Mouse (Mus musculus) intestine, postnatal 0 days (tissue): Measurements from ENCODE around the gene Slc25a36. TPM values are rescaled to one million over a fixed set of nuclear protein-coding genes. Genes with fewer than 3 reads are reported as not detected.

Experiments used
- ATAC-seq: fragments of 200-750 bp; cut with Nextera tagmentation; 2 replicates; pipeline ENCODE4 v1.8.0; 2017; ENCODE audit warnings: mild to moderate bottlenecking, moderate TSS enrichment, moderate library complexity
- H3K27ac ChIP-seq: fragments of 300-500 bp; sonication (generic); 2 replicates; pipeline ENCODE4 v1.5.1; 2014; ENCODE audit warnings: mild to moderate bottlenecking, low read depth, low read length, moderate library complexity
- H3K27me3 ChIP-seq: fragments of 300-500 bp; sonication (generic); replicated peaks from 2 replicates; pipeline ENCODE4 v1.6.1; 2014; ENCODE audit warnings: low read length, mixed read lengths; ENCODE audit not compliant: control insufficient read depth, insufficient read depth
- H3K36me3 ChIP-seq: fragments of 300-500 bp; sonication (generic); 2 replicates; pipeline ENCODE4 v1.6.1; 2014; ENCODE audit warnings: mild to moderate bottlenecking, moderate library complexity; ENCODE audit not compliant: control insufficient read depth, insufficient read depth
- H3K4me1 ChIP-seq: fragments of 300-500 bp; sonication (generic); replicated peaks from 2 replicates; pipeline ENCODE4 v1.6.1; 2014; ENCODE audit warnings: antibody characterized with exemption, low read length, mixed read lengths; ENCODE audit not compliant: control insufficient read depth, insufficient read depth
- H3K4me2 ChIP-seq: fragments of 300-500 bp; sonication (generic); replicated peaks from 2 replicates; pipeline ENCODE4 v1.6.1; 2014; ENCODE audit warnings: low read depth, mild to moderate bottlenecking, moderate library complexity
- H3K4me3 ChIP-seq: fragments of 300-500 bp; sonication (generic); 2 replicates; pipeline ENCODE4 v1.5.1; 2014; ENCODE audit warnings: low read depth, low read length
- H3K9ac ChIP-seq: fragments of 300-500 bp; sonication (generic); 2 replicates; pipeline ENCODE4 v1.6.1; 2014; ENCODE audit warnings: mild to moderate bottlenecking, low read depth, low read length
- H3K9me3 ChIP-seq: fragments of 300-500 bp; sonication (generic); 2 replicates; pipeline ENCODE4 v1.6.1; 2016; ENCODE audit warnings: mixed run types; ENCODE audit not compliant: control insufficient read depth
- CTCF ChIP-seq: sonication (generic); IDR thresholded peaks from 2 replicates; pipeline ENCODE4 v1.5.1; 2016; ENCODE audit warnings: low read depth, mild to moderate bottlenecking, control low read depth, antibody characterized with exemption, moderate library complexity
- WGBS: fragments of 180-500 bp; shearing (Covaris S2); extraction: QIAGEN DNeasy Blood & Tissue Kit; methylation state at CpG from one replicate; pipeline ENCODE4 v1.1.7; 2014; 5-methylcytosine and 5-hydroxymethylcytosine counted together
- polyA plus RNA-seq: library from polyadenylated mRNA; unstranded; fragments of >200 nt; fragmentation: Nextera tagmentation; extraction: Ambion mirVana; gene quantifications from 2 replicates; pipeline ENCODE4 v1.2.1, GENCODE M21; 2015

Gene Slc25a36
- polyA plus RNA-seq, 1 experiment from 2014 or later: 47.7 TPM

DNA sequence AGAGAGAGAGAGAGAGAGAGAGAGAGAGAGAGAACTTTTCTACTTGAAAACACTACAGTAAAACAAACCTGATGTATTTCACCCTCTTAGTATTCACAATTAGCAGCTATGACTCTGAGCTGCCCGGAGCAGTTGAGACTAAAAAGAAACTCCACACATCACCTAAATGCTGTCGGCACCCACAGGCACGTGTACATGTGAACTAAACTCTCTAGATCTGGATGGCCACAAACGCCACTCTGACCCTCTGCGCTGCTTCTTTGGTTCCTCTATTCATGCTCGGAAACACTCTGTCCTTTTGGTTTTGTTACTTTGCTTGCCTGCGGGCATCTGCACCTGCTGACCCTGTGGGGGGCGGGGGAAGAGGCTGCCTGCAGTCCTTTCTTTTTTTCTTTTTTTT, 69.3 kb downstream of the Slc25a36 start:
- H3K4me2 ChIP-seq: no peak overlapping the region
- H3K27me3 ChIP-seq: 0 out of 2 replicates have a peak, but pooled peaks cover 3% of the 10 kb centered on the region
- no peak overlapping the region for H3K9ac ChIP-seq
- H3K36me3 ChIP-seq: no peaks in the 10 kb centered on the region
- no peak for ATAC-seq
- H3K4me3 ChIP-seq: no peak overlapping the region
- WGBS: 80% methylated on average over 8 of the region's 8 CpGs
- TF ChIP-seq CTCF: no peak
- no peaks in the 10 kb centered on the region for H3K9me3 ChIP-seq
- H3K4me1 ChIP-seq: no peaks in the 10 kb centered on the region
- no peak overlapping the region for H3K27ac ChIP-seq

DNA sequence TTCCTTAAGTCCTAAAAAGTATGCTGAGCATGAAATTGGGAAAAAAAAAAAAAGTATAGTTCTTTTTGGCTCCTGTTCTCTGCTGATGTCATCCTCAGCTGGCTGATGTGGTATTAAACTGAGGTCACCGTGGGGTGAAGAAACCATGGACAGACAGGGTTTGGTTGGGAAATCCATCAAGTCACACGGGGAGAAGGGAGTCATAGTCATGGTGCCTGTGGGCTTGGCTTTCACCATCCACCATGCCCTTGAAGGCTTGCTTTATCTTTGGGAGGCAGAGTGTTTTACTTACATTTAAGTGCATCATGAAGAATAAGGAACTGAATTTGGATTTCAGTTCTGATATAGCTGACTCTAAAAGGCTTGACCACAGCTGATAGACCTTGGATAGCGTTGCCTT, 72.9 kb downstream of the Slc25a36 start:
- no peaks in the 10 kb centered on the region for H3K36me3 ChIP-seq
- no peaks in the 10 kb centered on the region for H3K9me3 ChIP-seq
- H3K4me3 ChIP-seq: no peak overlapping the region
- TF ChIP-seq CTCF: no peak
- no peaks in the 10 kb centered on the region for H3K4me1 ChIP-seq
- H3K27ac ChIP-seq: no peak overlapping the region
- WGBS: 88% methylated on average over 3 of the region's 3 CpGs
- no peak overlapping the region for H3K9ac ChIP-seq
- no peak overlapping the region for H3K4me2 ChIP-seq
- H3K27me3 ChIP-seq: 0 out of 2 replicates have a peak, but pooled peaks cover 3% of the 10 kb centered on the region
- no peak for ATAC-seq

DNA sequence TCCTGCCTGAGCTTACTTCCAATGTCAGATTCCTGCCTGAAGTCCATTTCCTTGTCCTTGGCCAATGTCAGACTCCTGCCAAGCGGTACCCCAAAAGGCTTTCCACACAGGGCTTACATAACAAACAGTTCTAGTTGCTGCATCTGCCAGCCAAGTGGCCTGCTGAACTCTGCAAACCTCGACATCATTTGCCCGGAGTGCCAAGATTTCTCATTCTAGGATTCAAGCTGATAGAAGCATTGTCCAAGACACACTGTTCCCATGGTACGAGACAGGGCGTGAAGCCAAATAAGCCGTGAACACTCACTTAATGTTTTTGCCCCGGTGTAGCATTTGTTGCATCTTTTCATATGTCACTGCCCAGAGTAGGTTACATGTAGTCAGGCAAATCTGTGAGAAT, 74.3 kb downstream of the Slc25a36 start:
- Histone ChIP-seq H3K27me3 (0 out of 2 replicates have a peak, but pooled peaks cover 3% of the 10 kb centered on the region), H3K27ac (no peak overlapping the region), H3K36me3 (no peaks in the 10 kb centered on the region), H3K9me3 (no peaks in the 10 kb centered on the region), H3K4me1 (no peaks in the 10 kb centered on the region), H3K9ac (no peak overlapping the region), H3K4me2 (no peak overlapping the region), H3K4me3 (no peak overlapping the region)
- 88% methylated on average over 7 of the region's 7 CpGs for WGBS
- no peak for ATAC-seq
- no peak for TF ChIP-seq CTCF

DNA sequence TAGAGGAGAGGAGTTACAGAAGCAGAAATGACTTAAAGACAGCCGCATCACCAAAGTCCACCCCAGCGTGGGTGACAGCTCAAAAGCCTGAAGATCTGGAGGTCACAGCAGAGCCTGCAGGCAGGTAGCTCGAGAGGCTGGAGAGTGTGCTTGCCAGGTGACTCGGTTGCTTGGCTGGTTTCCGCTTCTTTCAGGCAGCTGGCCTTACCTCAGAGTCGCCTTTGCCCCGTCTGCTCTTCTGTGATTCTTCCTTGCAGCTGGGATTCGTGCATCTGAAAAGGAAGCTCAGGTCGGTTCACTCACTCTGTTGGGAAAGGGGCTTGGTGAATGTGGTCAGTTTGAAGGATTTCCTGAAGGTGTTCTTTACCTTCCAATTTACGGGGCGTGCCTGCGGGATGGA, 83.6 kb downstream of the Slc25a36 start:
- no peak overlapping the region for H3K9ac ChIP-seq
- no peaks in the 10 kb centered on the region for H3K9me3 ChIP-seq
- no peak overlapping the region for H3K4me3 ChIP-seq
- no peaks in the 10 kb centered on the region for H3K27me3 ChIP-seq
- H3K4me2 ChIP-seq: no peak overlapping the region
- no peaks in the 10 kb centered on the region for H3K36me3 ChIP-seq
- no peak overlapping the region for H3K27ac ChIP-seq
- no peak for TF ChIP-seq CTCF
- ATAC-seq: no peak
- no peaks in the 10 kb centered on the region for H3K4me1 ChIP-seq
- 80% methylated on average over 12 of the region's 12 CpGs for WGBS

DNA sequence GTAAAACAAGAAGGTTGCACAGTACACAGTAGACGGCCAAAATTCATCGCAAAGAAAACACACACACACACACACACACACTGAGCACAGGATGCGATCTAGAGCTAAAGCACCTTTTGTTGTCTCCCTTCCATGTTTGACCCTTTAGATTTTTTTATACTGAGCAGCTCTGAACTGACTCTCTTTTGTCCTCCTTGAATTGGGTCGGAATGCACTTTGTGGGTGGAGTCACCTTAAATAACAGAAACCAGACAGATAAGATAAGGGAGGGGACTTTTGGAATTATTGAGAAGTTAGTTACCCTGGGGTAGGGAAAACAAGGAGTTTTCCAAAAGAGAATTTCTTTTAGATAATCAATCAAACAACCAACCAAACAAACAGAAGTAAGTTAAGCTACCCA, 85.0 kb downstream of the Slc25a36 start:
- 0 out of 2 replicates have a peak, but pooled peaks cover under 1% of the 10 kb centered on the region for H3K4me1 ChIP-seq
- H3K4me2 ChIP-seq: no peak overlapping the region
- no peak overlapping the region for H3K27ac ChIP-seq
- no peak for TF ChIP-seq CTCF
- no peak overlapping the region for H3K4me3 ChIP-seq
- H3K36me3 ChIP-seq: no peaks in the 10 kb centered on the region
- no peaks in the 10 kb centered on the region for H3K27me3 ChIP-seq
- no peaks in the 10 kb centered on the region for H3K9me3 ChIP-seq
- 82% methylated on average over 4 of the region's 4 CpGs for WGBS
- no peak for ATAC-seq
- no peak overlapping the region for H3K9ac ChIP-seq

Other genes starting within 250 kb of the Slc25a36 start
- 22.7 and 24.1 TPM in 2 replicates for gene Pxylp1, start 218.5 kb downstream of the Slc25a36 start, polyA plus RNA-seq
- gene Spsb4, start 92.3 kb downstream of the Slc25a36 start, polyA plus RNA-seq: 23.4 and 25.0 TPM in 2 replicates